Mouse (Mus musculus) urinary bladder, postnatal 36 days (tissue): ENCODE measurements around the gene Msx3.

ENCODE experiments used
- DNase-seq, 2 experiments: peaks; one replicate each; pipeline ENCODE4 v3.0.0; 2022; ENCODE audit warnings: low spot score in 2 of 2, mixed read lengths in 1 of 2

The Msx3 gene

GRCm38 (mm10) chr7:140057413-140058407 lies 8.8 kb upstream of the Msx3 start:
- DNase-seq = no peak

- DNase-seq = no peak
These were observed 5.2 kb upstream of the Msx3 start for GRCm38 (mm10) chr7:140054124-140054523.

GRCm38 (mm10) chr7:140049115-140049689 lies 313 bp upstream of the Msx3 start:
- DNase-seq = no peak

GRCm38 (mm10) chr7:140047811-140048311 lies 1.0 kb downstream of the Msx3 start:
- DNase-seq = no peak

GRCm38 (mm10) chr7:140045546-140045945 lies 3.3 kb downstream of the Msx3 start:
- DNase-seq = no peak

GRCm38 (mm10) chr7:140042728-140043127 lies 6.2 kb downstream of the Msx3 start:
- no peak for DNase-seq

- no peak for DNase-seq
These were observed 11.7 kb downstream of the Msx3 start for GRCm38 (mm10) chr7:140037171-140037555.

GRCm38 (mm10) chr7:140036281-140037170 lies 12.4 kb downstream of the Msx3 start, which contains the start of the genes Zfp511 and Tubgcp2:
Gene Zfp511 (plus strand): TSS chr7:140036391.
Gene Tubgcp2 (minus strand): TSS chr7:140036669.
- peak; percentile 92 to 95 for DNase-seq

GRCm38 (mm10) chr7:140035456-140035855 lies 13.4 kb downstream of the Msx3 start:
- no peak for DNase-seq

- DNase-seq = no peak
These were observed 15.5 kb downstream of the Msx3 start for GRCm38 (mm10) chr7:140033386-140033785.

- no peak for DNase-seq
These were observed 16.5 kb downstream of the Msx3 start for GRCm38 (mm10) chr7:140032366-140032765.

- DNase-seq = no peak
These were observed 17.1 kb downstream of the Msx3 start for GRCm38 (mm10) chr7:140031771-140032170.

- no peak for DNase-seq
These were observed 37.6 kb downstream of the Msx3 start for GRCm38 (mm10) chr7:140011336-140011735.

GRCm38 (mm10) chr7:140007781-140008180 lies 41.1 kb downstream of the Msx3 start:
- no peak for DNase-seq

GRCm38 (mm10) chr7:140006861-140007611 lies 41.9 kb downstream of the Msx3 start:
- DNase-seq = no peak

GRCm38 (mm10) chr7:140004666-140005065 lies 44.2 kb downstream of the Msx3 start:
- no peak for DNase-seq

GRCm38 (mm10) chr7:140001086-140001740 lies 47.7 kb downstream of the Msx3 start:
- peak in 1 of 2 experiments; percentile 50 for DNase-seq

- no peak for DNase-seq
These were observed 50.1 kb downstream of the Msx3 start for GRCm38 (mm10) chr7:139998691-139999350.
